Mouse (Mus musculus): ENCODE data around the gene Rbm17.
"Not testable (repeated sequence)": the region's sequence is repeated elsewhere in the genome, so short reads cannot be mapped to it uniquely, and the experiment has no call there.

The Rbm17 gene

GRCm38 (mm10) chr2:11544342-11544741, 59.6 kb downstream of the Rbm17 start:
- no peak for DNase-seq (ENCODE audit: low spot score)

GRCm38 (mm10) chr2:11543158-11543557, 60.8 kb downstream of the Rbm17 start:
- DNase-seq (ENCODE audit: low spot score), result no peak

- DNase-seq (ENCODE audit: low spot score), result peak; percentile 86
These were observed 61.3 kb downstream of the Rbm17 start for GRCm38 (mm10) chr2:11542640-11543039.

- DNase-seq (ENCODE audit: low spot score), result no peak
These were observed 61.8 kb downstream of the Rbm17 start for GRCm38 (mm10) chr2:11542121-11542520.

GRCm38 (mm10) chr2:11541528-11541927, 62.4 kb downstream of the Rbm17 start:
- DNase-seq (ENCODE audit: low spot score), result not testable (repeated sequence)

GRCm38 (mm10) chr2:11535966-11536365, 68.0 kb downstream of the Rbm17 start:
- DNase-seq (ENCODE audit: low spot score), result no peak

Measured in urinary bladder, postnatal 14 days (tissue).